Mouse (Mus musculus): ENCODE results near the gene Zfp708. TPM values are rescaled to one million over a fixed set of nuclear protein-coding genes. Genes with fewer than 3 reads are reported as not detected.

The Zfp708 gene
- 0.81 and 1.0 TPM in 2 replicates for total RNA-seq (2012; rRNA removed)
- under 1 TPM in 1 of 2 experiments, not detected in 1; 0.39 TPM for polyA plus RNA-seq (2012; ENCODE audit: insufficient read depth in 1 of 2, insufficient read length in 2 of 2, low read depth in 1 of 2, low replicate concordance in 2 of 2, missing spikeins in 1 of 2)

DNA sequence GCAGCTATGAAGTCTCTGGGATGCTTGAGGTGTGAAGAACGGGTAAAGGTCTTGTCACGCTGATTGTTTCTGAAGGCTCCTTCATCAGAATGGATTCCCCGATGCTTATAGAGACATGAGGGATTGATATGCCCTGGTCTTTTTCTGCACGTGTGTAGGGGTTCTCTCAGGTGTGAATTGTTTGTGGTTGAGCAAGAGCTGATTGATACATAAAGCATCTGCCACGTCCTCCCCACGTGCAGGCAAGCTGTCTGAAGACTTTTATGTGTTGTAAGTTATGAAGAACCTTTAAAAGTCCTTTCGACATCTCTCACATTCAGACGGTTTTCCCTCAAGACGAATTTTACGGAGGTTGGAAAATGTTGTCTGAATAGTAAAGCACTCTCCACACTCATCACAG lies at the start of gene Zfp708:
Gene Zfp708, minus strand, starts transcription at position 101 of the 400 bp plus-strand sequence.
- no peak for DNase-seq (ENCODE audit: low read depth, low spot score)
- H3K9me3 ChIP-seq (replicated peaks; ENCODE audit: insufficient read depth, low read length): no peaks in the 10 kb centered on the region
- TF ChIP-seq ZKSCAN1 (IDR thresholded peaks at IDR 0.05; ENCODE audit: low read depth, low read length): no peak
- no peak for TF ChIP-seq GATA1 (IDR thresholded peaks at IDR 0.05; ENCODE audit: low read depth, low read length)
- no peak for TF ChIP-seq MAZ (IDR thresholded peaks at IDR 0.05; ENCODE audit: low read depth, low read length)
- TF ChIP-seq TBP (IDR thresholded peaks at IDR 0.05; ENCODE audit: low read depth, low read length): no peak
- no peak for TF ChIP-seq MAX (IDR thresholded peaks at IDR 0.05; ENCODE audit: low read length)
- TF ChIP-seq KAT2A (conservative IDR thresholded peaks at IDR 0.05; ENCODE audit: low read depth, low read length): no peak
- TF ChIP-seq POLR2AphosphoS2 (IDR thresholded peaks at IDR 0.05; ENCODE audit: low read length): no peak
- no peak for TF ChIP-seq TAL1 (IDR thresholded peaks at IDR 0.05; ENCODE audit: low read length)
- no peak for TF ChIP-seq ELF1 (IDR thresholded peaks at IDR 0.05; ENCODE audit: low read depth, low read length)
- TF ChIP-seq JUND (IDR thresholded peaks at IDR 0.05; ENCODE audit: low read depth, low read length): no peak
- no peak for TF ChIP-seq USF2 (IDR thresholded peaks at IDR 0.05; ENCODE audit: borderline replicate concordance in 1 of 2, insufficient read depth in 1 of 2, low read depth in 1 of 2, low read length in 2 of 2)
- TF ChIP-seq SMC3 (IDR thresholded peaks at IDR 0.05; ENCODE audit: low read depth, low read length): no peak
- no peak for TF ChIP-seq CHD1 (IDR thresholded peaks at IDR 0.05; ENCODE audit: low read depth, low read length)
- no peak for TF ChIP-seq USF1 (IDR thresholded peaks at IDR 0.05; ENCODE audit: low read depth, low read length)
- no peak for TF ChIP-seq NELFE (IDR thresholded peaks at IDR 0.05; ENCODE audit: low read depth, low read length)
- TF ChIP-seq MEF2A (IDR thresholded peaks at IDR 0.05; ENCODE audit: extremely low read depth, insufficient replicate concordance, low read depth, low read length, poor library complexity, severe bottlenecking): no peak
- TF ChIP-seq ZMIZ1 (IDR thresholded peaks at IDR 0.05; ENCODE audit: low read depth, low read length): no peak
- no peak for TF ChIP-seq E2F4 (IDR thresholded peaks at IDR 0.05; ENCODE audit: borderline replicate concordance, low read depth, low read length)
- no peak within 1 kb of the TSS for H3K4me3 ChIP-seq (ENCODE audit: control insufficient read depth in 1 of 2, insufficient read depth in 1 of 2, low read depth in 2 of 2, low read length in 2 of 2)
- H3K27ac ChIP-seq (ENCODE audit: control insufficient read depth, low read depth, low read length): no peak within 1 kb of the TSS
- no peaks in the 10 kb centered on the region for H3K27me3 ChIP-seq (ENCODE audit: control insufficient read depth in 1 of 2, insufficient read depth in 2 of 2, low read length in 2 of 2)
- no peaks in the 10 kb centered on the region for H3K4me1 ChIP-seq (ENCODE audit: control insufficient read depth in 1 of 2, insufficient read depth in 2 of 2, low read length in 2 of 2)
- H3K79me2 ChIP-seq (ENCODE audit: control insufficient read depth, insufficient read depth, low read length, poor library complexity): no peaks in the 10 kb centered on the region
- no peak within 1 kb of the TSS for H3K9ac ChIP-seq (ENCODE audit: control insufficient read depth, low read depth, low read length, poor library complexity, severe bottlenecking)
- H3K36me3 ChIP-seq (ENCODE audit: control insufficient read depth in 1 of 2, insufficient read depth in 2 of 2, low read length in 2 of 2): no peaks in the 10 kb centered on the region

- Histone ChIP-seq H3K4me3 (ENCODE audit: control insufficient read depth in 1 of 2, insufficient read depth in 1 of 2, low read depth in 2 of 2, low read length in 2 of 2) (peak overlapping the region; percentile 77 to 82), H3K79me2 (ENCODE audit: control insufficient read depth, insufficient read depth, low read length, poor library complexity) (no peaks in the 10 kb centered on the region), H3K27ac (ENCODE audit: control insufficient read depth, low read depth, low read length) (0 out of 2 replicates have a peak overlapping the region, but pooled peaks have one; percentile 37), H3K9me3 (replicated peaks; ENCODE audit: insufficient read depth, low read length) (no peaks in the 10 kb centered on the region), H3K9ac (ENCODE audit: control insufficient read depth, low read depth, low read length, poor library complexity, severe bottlenecking) (peak overlapping the region; percentile 76), H3K36me3 (ENCODE audit: control insufficient read depth in 1 of 2, insufficient read depth in 2 of 2, low read length in 2 of 2) (no peaks in the 10 kb centered on the region; a peak in 1 of 4 replicates), H3K4me1 (ENCODE audit: control insufficient read depth in 1 of 2, insufficient read depth in 2 of 2, low read length in 2 of 2) (no peaks in the 10 kb centered on the region), H3K27me3 (ENCODE audit: control insufficient read depth in 1 of 2, insufficient read depth in 2 of 2, low read length in 2 of 2) (no peaks in the 10 kb centered on the region)
- DNase-seq (ENCODE audit: low read depth, low spot score): peak; percentile 90
- TF ChIP-seq USF1 (IDR thresholded peaks at IDR 0.05; ENCODE audit: low read depth, low read length): no peak
- TF ChIP-seq E2F4 (IDR thresholded peaks at IDR 0.05; ENCODE audit: borderline replicate concordance, low read depth, low read length): no peak
- no peak for TF ChIP-seq MAZ (IDR thresholded peaks at IDR 0.05; ENCODE audit: low read depth, low read length)
- TF ChIP-seq EP300 (IDR thresholded peaks at IDR 0.05; ENCODE audit: low read depth in 1 of 2, low read length in 2 of 2): no peak
- peak; percentile 78 for TF ChIP-seq NELFE (IDR thresholded peaks at IDR 0.05; ENCODE audit: low read depth, low read length)
- TF ChIP-seq MEF2A (IDR thresholded peaks at IDR 0.05; ENCODE audit: extremely low read depth, insufficient replicate concordance, low read depth, low read length, poor library complexity, severe bottlenecking): no peak
- peak; percentile 67 for TF ChIP-seq POLR2AphosphoS2 (IDR thresholded peaks at IDR 0.05; ENCODE audit: low read length)
- TF ChIP-seq BHLHE40 (IDR thresholded peaks at IDR 0.05; ENCODE audit: borderline replicate concordance, low read depth, low read length): no peak
- TF ChIP-seq SMC3 (IDR thresholded peaks at IDR 0.05; ENCODE audit: low read depth, low read length): no peak
- TF ChIP-seq SIN3A (IDR thresholded peaks at IDR 0.05; ENCODE audit: low read length): peak; percentile 89
- no peak for TF ChIP-seq TAL1 (IDR thresholded peaks at IDR 0.05; ENCODE audit: low read length)
- TF ChIP-seq CHD2 (IDR thresholded peaks at IDR 0.05; ENCODE audit: low read length): no peak
- TF ChIP-seq MXI1 (IDR thresholded peaks at IDR 0.05; ENCODE audit: low read depth, low read length): peak; percentile 85
- TF ChIP-seq ZKSCAN1 (IDR thresholded peaks at IDR 0.05; ENCODE audit: low read depth, low read length): no peak
- 0 out of 2 replicates have a peak, but pooled peaks have one; percentile 19 for TF ChIP-seq GABPA (IDR thresholded peaks at IDR 0.05; ENCODE audit: low read depth, low read length)
- 0 out of 2 replicates have a peak, but pooled peaks have one; percentile 20 for TF ChIP-seq GATA1 (IDR thresholded peaks at IDR 0.05; ENCODE audit: low read depth, low read length)
- TF ChIP-seq RAD21 (IDR thresholded peaks at IDR 0.05; ENCODE audit: low read depth, low read length): no peak
- peak; percentile 67 for TF ChIP-seq TBP (IDR thresholded peaks at IDR 0.05; ENCODE audit: low read depth, low read length)
- no peak for TF ChIP-seq RCOR1 (IDR thresholded peaks at IDR 0.05; ENCODE audit: low read depth, low read length)
- peak; percentile 30 for TF ChIP-seq ZC3H11A (IDR thresholded peaks at IDR 0.05; ENCODE audit: low read depth, low read length)
- TF ChIP-seq ZNF384 (IDR thresholded peaks at IDR 0.05; ENCODE audit: low read depth, low read length): no peak
Measured at GRCm38 (mm10) chr13:67128038-67128721, 30.4 kb upstream of the Zfp708 start.
